Mouse (Mus musculus) mature B cell (primary cell): ENCODE results near the gene Gm10309.

Experiments
- in situ Hi-C: fragments of 300-500 bp; cut with MboI; formaldehyde crosslinking; loops from 2 replicates; pipeline ENCODE4 v1.14.3; 2019

Gene Gm10309

DNA sequence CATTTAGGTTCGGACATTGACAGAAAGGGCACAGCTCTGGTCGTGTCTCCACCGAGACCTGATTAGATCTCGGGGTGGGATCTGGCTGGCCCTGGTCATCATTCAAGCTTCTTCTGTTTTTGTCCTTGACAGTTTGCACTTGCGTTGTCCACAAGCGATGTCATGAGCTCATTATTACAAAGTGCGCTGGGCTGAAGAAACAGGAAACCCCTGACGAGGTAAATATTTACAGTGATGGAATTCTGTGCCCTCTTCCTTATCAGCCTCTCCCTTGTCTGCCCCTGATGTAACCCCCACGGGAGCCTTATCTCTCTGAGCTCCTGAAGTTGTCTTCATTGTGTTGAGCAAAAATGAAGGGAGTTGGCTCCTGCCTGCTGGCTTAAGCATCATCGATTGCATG is 28.4 kb downstream of the Gm10309 start:
- in situ Hi-C loops, result no loop called here

DNA sequence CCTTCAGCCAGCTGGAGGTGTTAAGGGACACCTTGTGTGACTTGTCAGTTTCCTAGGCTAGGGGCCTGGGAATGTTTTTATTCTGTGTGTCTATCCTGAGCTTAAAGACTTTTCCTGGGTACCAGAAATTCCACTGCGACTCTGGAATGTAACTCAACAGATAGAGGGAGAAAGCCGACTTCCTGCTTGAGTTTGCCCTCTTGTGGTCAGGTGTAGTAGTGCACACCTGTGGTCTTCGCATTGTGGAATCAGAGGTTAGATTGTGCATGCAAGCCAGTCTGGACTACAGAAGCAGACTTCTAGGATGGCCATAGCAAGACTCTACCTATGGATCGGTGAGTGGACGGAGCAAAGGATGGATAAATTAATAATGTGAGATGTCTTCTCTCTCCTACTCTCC is 33.3 kb downstream of the Gm10309 start:
- in situ Hi-C loops, result no loop called here

DNA sequence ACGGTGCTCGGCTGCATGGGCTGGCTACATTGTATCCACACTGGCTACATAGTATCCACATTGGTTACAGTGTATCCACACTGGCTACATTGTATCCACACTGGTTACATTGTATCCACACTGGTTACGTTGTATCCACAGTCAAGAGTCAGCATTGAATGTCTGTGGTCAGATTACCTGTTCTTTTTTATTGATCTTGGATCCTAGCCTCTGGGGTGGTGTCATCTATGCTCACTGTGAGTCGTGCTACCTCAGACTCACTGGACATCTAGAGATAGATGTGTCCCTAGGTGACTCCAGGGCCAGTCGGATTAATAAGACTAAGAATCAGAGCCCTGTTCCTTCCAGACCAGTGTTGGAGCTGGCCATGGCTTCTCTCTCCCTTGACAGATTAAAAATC is 34.9 kb downstream of the Gm10309 start:
- in situ Hi-C loops, result no loop called here

DNA sequence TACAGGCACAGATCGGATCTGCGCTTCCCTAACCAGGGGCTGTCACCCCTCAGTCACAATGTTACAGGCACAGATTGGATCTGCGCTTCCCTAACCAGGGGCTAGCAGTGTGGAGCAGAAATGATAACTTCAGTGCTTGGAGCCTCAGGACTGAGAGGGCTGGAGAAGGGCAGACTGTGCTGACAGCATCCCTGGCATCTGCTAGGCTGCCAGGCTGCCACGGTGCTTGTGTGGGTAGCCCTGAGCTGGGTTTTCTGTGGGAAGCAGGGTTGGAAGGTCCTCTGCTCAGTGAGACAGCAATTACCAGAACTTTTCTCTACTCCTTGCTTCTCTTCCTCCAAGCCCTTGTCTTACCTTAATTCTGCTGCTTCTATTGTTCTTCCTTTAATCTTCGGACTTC is 37.1 kb downstream of the Gm10309 start:
- in situ Hi-C loops, result no loop called here

DNA sequence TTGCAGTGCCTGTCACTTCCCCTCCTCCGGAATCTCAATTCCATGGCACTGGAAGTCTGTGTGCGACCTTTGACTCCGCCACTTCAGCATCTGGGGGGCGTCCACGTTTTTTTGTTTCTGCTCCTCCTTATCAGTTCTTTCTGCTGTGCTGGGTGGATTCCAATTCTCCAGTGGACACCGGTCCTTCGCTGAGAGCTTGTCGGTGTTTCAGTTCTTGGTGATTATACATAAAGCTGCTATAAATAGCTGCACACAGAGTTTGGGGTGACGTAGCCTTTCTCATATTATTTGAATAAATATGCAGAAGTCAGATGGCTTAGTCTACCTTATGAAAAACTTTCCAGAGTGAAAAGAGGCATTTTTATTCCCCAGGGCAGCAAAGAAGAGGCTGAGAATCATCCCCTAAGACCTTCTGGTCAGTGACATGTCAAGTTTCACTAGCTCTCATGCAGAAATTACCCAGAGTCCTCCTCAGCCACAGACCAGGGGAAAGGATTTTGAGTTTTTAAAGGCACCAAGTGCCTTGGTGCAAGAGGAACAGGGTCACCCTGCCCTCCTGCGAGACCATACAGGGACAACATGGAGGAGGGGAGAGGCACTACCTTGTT is 37.6 kb downstream of the Gm10309 start:
- in situ Hi-C loops, result no loop called here

DNA sequence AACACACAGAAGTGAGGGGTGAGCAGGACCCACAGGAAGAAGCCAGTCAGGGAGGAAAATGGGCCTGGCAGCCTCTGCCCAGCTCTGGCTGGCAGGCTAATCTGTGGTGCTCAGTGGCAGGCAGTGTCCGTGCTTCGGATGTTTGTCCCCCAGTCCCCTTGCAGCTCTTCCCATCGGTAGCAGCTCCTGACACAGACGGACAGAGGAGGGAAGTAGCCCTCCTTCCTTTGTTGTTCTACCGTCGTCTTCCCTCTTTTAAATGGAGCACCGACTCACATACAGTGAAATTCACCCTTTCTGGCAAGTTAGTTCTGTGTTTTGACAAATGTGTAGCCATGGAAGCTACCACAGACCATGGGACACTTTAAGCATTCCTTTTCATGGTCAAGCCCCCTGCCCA is 38.2 kb downstream of the Gm10309 start:
- in situ Hi-C loops, result no loop called here

DNA sequence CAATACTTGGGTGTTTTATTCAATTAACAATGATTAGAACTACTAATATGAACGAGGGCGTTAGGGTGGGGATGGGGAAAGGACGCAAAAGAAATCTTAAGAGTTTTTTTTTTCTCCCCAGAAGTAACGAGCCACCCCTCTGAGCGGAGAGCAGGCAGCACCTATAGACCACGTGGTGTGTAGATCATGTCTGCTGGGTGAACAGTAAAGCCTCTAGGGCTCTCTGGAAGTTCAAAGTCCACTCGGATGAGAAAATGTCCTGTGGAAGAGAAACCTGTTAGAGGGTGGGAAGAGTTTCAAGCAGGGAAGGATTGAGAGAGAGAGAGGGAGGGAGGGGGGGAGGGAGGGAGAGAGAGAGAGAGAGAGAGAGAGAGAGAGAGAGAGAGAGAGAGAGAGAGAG is 38.6 kb downstream of the Gm10309 start:
- in situ Hi-C loops, result no loop called here

DNA sequence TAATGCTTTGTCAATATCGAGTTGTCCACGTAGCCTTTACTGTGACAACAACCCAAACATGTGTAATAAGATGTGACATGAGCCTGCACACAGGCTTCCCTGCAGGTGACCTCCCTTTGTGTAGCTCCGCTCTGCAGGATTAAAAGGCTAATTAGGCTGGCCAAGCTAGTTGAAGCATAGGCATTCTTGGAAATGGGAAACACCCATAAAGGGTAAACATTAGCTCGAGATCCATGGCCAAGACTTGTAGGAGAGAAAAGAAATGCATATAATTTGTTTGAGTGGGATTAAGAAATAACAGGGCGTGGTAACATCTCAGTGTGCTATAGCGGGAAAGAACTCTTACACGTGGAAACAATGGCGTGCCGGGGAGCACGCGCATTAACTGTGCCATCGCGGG is 39.2 kb downstream of the Gm10309 start:
- in situ Hi-C loops, result no loop called here

DNA sequence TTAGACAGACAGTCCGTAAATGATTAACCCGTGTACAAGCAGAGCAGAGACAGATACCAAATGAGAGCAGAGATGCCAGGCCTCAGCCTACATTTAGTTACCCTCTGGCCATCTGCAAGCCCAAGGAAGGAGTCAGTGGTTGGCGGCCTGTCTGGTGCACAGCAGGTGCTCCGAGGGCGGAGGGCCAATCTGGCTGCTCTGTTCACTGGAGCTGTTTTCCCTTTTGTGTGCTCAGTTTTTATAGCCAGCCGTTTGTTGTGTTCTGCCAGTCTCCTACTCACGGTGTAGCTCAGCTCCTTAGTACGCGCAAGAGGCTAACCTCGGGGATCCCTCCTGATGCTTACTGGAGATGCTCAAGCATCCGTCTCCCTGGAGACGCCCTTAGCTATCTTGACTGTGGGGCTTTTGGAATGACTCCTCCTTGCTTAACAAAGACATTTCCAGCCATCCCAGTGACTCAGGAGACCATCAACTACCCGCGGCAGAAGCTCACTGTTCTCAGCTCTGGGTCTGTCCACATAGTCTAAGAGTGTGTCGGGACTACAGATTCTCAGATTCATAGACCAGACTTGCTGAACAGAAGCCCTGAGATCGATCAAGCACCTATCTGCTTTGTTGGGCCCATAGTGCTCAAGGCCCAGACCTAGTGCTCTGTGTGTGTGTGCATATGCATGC is 40.2 kb downstream of the Gm10309 start:
- in situ Hi-C loops, result no loop called here

DNA sequence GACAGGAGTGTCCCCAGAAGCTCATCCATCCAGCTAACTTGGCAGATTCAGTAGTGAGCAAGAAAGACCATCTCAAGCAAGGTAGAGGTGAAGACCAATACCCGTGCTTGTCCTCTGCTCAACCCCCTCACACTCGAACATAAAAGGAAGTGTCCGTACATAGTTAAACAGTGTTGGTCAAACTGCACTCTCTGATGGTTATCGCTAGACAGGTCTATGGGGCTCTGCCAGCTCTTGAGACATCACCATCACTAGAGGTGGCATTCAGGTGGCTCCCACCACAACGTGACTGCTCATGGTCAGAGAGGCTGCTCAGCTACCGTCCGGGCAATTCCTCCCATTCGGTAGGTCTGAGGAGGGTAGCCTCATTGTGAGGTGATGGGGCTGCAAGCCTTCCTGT is 40.8 kb downstream of the Gm10309 start:
- in situ Hi-C loops, result no loop called here

DNA sequence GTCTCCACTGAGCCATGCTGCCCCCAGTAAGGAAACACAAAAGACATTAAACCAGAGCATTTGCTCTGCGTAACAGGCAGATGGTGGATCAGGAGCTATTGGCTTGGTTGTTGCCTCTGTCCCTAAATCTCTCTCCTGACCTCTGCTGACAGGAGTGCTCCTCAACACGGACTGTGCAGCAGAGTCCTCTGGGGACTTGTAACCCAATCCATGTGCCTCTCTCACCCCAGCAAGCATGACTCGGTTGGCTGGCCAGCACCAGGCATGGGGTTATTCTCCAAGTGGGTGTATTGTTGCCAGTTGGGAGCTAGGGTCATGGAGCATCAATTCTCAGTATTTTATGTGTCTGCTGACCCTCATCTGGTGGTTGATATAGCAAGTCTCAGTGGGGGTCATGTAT is 41.7 kb downstream of the Gm10309 start:
- in situ Hi-C loops, result no loop called here

DNA sequence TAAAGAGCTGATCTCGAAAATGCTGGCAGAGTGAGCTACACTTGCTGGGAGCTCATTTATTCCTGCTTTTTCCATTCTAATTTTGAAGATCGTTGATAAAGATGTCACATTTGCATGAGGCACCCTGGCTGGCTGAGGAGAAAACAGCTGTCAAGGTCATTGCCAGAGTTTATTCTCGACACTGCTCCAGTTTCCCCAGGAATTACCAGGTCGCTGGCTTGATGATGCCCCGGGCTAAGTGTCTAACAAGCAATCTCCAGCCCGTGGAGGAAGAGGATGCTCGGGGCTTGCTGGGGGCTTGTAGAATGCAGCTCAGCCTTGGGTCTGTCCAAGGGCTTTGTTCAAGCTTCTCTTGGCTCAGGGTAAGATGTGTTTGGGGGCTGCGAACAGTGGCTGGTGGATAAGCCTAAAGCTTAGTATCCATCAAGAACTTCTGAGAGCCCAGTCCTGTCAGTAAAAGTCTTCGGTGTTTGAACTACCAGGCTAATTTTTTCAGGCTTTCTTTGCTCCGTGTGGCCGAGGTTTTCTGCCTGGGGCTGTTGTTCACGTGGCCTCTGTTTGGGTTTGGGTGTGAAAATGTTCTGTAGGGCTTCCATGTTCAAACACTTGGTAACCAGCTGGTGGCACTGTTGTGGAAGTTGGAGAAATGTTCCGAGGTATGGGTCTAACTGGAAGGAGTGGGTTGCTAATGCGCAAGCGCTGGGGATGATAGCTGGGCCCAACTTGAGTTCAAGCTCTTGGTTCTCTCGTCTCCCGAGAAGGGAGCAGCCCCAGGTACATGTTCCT is 44.2 kb downstream of the Gm10309 start:
- in situ Hi-C loops, result no loop called here

DNA sequence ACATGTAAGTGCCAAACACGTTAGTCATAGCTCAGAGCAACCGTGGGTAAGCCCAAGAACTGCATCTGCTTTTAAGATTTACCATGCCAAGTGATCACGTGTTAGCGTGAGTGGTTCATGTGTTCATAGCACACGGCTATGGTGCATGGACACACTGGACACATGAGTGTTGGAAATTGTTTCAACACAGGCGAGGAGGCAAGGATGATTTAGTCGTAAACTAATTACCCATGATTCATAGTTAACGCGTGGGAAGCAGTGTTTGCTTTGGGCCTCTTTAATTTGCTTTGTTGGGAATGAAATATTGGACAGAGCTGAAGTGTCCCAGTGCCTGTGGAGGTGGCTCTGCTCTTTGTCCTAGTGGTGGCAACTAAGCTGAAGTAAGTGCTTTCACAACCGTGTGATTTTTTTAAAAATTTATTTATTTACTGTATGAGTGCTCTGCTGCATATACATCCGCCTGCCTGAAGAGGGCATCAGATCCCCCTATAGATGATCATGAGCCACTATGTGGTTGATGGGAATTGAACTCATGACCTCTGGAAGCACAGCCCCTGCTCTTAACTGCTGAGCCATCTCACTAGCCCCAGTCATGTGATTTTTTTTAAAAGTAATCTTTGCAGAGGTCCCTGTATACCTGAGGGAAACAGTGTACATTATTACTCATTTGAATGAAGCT is 46.6 kb downstream of the Gm10309 start:
- in situ Hi-C loops, result no loop called here

DNA sequence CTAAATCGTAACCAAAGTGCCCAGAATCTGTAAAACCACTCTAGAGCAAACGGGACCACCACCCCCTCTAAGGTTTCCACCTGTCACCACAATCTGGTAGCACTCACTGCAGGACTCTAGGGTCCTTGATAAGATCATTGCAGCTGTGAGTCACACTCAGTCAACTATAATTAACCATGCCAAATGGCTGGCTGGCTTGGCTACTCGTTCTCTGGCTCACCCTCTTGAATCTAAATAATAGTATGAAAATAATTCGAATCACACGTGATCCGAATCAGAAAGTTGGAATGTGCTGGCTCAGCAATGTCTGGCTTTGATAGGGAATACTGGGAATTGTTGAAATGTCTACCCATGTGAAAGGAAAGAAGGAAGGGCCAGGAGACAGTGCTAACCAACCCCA is 48.5 kb downstream of the Gm10309 start:
- in situ Hi-C loops, result no loop called here

DNA sequence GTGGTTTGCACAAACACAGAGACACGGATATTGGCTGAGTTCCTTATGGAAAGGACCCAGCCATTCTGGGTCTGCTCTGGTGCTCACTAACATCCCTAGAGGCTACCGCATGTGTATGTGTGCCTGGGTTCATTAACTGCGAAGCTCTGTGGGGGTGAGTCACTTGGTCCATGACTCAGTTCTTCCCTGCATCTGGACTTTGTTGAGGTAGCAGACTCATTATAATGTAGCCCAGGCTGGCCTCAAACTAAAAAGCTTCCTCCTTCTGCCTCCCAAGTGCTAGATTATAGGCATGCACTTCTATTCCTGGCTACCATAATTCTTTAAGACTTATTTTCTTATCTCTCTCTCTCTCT is 50.7 kb downstream of the Gm10309 start:
- in situ Hi-C loops, result no loop called here

DNA sequence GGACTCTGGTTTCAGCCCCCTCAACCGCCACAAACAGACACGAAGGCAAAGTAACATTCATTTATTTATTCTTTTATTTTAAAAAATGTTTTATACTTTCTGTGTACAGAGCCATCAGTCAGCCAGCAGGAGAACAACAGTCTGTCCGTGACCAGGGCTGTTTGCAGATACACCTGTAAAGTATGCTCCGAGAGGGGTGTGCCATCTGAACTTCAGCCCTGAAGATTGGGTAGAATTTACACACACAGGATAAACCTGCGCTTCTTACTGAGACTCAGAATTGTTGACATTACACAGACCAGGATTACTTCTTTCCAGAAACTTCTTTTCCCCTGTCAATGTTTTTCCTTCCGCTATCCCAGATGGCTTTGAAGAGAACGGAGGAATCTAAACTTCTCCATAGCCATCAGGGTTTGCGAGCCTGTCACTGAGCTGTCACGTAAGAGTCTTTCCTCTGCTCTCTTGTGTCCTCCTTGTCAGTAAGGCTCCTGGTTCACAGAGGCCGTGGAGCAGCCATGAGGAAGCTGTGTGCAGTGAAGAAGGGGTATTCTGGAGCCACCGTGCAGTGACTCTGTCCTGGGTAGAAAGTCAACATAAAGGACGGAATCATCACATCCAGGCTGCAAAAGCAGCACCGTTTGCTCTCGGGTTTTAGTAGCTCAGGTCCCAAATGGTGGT is 51.2 kb downstream of the Gm10309 start:
- in situ Hi-C loops, result no loop called here

DNA sequence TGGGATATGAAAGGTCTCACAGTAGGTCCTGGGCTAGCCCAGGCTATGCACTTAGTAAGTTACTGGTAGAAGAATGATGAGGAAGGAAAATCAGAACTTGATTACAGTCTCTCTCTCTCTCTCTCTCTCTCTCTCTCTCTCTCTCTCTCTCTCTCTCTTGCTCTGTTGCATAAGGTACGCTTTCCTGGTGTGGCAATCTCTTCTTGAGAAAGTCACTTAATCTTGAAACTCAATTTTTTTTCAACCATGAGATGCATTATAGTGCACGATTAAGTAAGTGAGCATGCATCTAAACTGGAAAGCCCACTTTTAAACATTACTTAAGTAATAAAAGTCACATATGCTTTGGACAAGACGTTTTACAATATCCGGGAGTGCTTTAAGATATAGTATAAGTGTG is 52.1 kb downstream of the Gm10309 start:
- in situ Hi-C loops, result no loop called here
